Mouse (Mus musculus): ENCODE measurements around the gene Tbx19. TPM values are rescaled to one million over a fixed set of nuclear protein-coding genes. Genes with fewer than 3 reads are reported as not detected.
A peak's percentile ranks its signal among the peaks of the same experiment; 100 is the strongest.

Tbx19 gene
- polyA plus RNA-seq, 1 experiment from 2014 or later: not detected

GRCm38 (mm10) chr1:165094871-165095270 lies 65.7 kb downstream of the Tbx19 start:
- Histone ChIP-seq H3K9ac (ENCODE audit: low read depth, low read length) (no peak overlapping the region), H3K4me3 (ENCODE audit: low read length) (no peak overlapping the region), H3K27ac (ENCODE audit: low read depth, low read length) (no peak overlapping the region), H3K27me3 (replicated peaks; ENCODE audit: control insufficient read depth, insufficient read depth, low read length) (no peaks in the 10 kb centered on the region), H3K4me2 (ENCODE audit: low read length) (no peak overlapping the region), H3K9me3 (ENCODE audit: control insufficient read depth, low read length) (no peaks in the 10 kb centered on the region), H3K36me3 (ENCODE audit: control insufficient read depth, insufficient read depth, low read length) (no peaks in the 10 kb centered on the region), H3K4me1 (ENCODE audit: control insufficient read depth, insufficient read depth, low read depth, low read length) (peaks cover 7% of the 10 kb centered on the region)
- no peak for ATAC-seq
- WGBS: 12% methylated on average over 7 of the region's 7 CpGs

- peak overlapping the region; percentile 19 for H3K27ac ChIP-seq (ENCODE audit: low read depth, low read length)
- WGBS: 13% methylated on average over 15 of the region's 15 CpGs
- H3K27me3 ChIP-seq (replicated peaks; ENCODE audit: control insufficient read depth, insufficient read depth, low read length): no peaks in the 10 kb centered on the region
- peak overlapping the region; percentile 56 for H3K4me2 ChIP-seq (ENCODE audit: low read length)
- no peaks in the 10 kb centered on the region for H3K9me3 ChIP-seq (ENCODE audit: control insufficient read depth, low read length)
- H3K36me3 ChIP-seq (ENCODE audit: control insufficient read depth, insufficient read depth, low read length): no peaks in the 10 kb centered on the region
- H3K4me1 ChIP-seq (ENCODE audit: control insufficient read depth, insufficient read depth, low read depth, low read length): peaks cover 7% of the 10 kb centered on the region
- peak overlapping the region; percentile 21 for H3K4me3 ChIP-seq (ENCODE audit: low read length)
- peak; percentile 93 for ATAC-seq
- peak overlapping the region; percentile 39; the same call in 1 of the 2 replicates for H3K9ac ChIP-seq (ENCODE audit: low read depth, low read length)
Observed at GRCm38 (mm10) chr1:165091721-165092120, 68.9 kb downstream of the Tbx19 start.

- WGBS: 78% methylated on average over 3 of the region's 3 CpGs
Observed at GRCm38 (mm10) chr1:165089556-165089955, 71.0 kb downstream of the Tbx19 start.

More at GRCm38 (mm10) chr1:165089556-165089955, 71.0 kb downstream of the Tbx19 start:
- H3K27ac ChIP-seq (ENCODE audit: low read depth, low read length): no peak overlapping the region
- no peaks in the 10 kb centered on the region for H3K9me3 ChIP-seq (ENCODE audit: control insufficient read depth, low read length)
- no peaks in the 10 kb centered on the region for H3K27me3 ChIP-seq (replicated peaks; ENCODE audit: control insufficient read depth, insufficient read depth, low read length)
- no peaks in the 10 kb centered on the region for H3K36me3 ChIP-seq (ENCODE audit: control insufficient read depth, insufficient read depth, low read length)
- H3K9ac ChIP-seq (ENCODE audit: low read depth, low read length): no peak overlapping the region
- H3K4me2 ChIP-seq (ENCODE audit: low read length): no peak overlapping the region
- ATAC-seq: no peak
- peaks cover 7% of the 10 kb centered on the region for H3K4me1 ChIP-seq (ENCODE audit: control insufficient read depth, insufficient read depth, low read depth, low read length)
- no peak overlapping the region for H3K4me3 ChIP-seq (ENCODE audit: low read length)

Other genes starting within 250 kb of the Tbx19 start
- not detected in 2 replicates for gene Xcl1, start 225.2 kb downstream of the Tbx19 start, polyA plus RNA-seq (2015; fragmentation: Nextera tagmentation; extraction: Ambion mirVana)
- gene Sft2d2, start 33.7 kb upstream of the Tbx19 start, polyA plus RNA-seq (2015; fragmentation: Nextera tagmentation; extraction: Ambion mirVana): 5.8 and 7.9 TPM in 2 replicates
- 145 and 147 TPM in 2 replicates for gene Tiprl, start 76.2 kb upstream of the Tbx19 start, polyA plus RNA-seq (2015; fragmentation: Nextera tagmentation; extraction: Ambion mirVana)
- 3.0 and 3.3 TPM in 2 replicates for gene Gpr161, start 135.0 kb upstream of the Tbx19 start, polyA plus RNA-seq (2015; fragmentation: Nextera tagmentation; extraction: Ambion mirVana)

Data from hindbrain, embryonic 16.5 days (tissue).